Mouse (Mus musculus) telencephalon, adult 2 months (tissue): ENCODE data around the gene Agbl4.

Experiments used
- DNase-seq: peaks from one replicate; pipeline ENCODE4 v3.0.0-alpha.2; 2011; ENCODE audit warnings: low read depth, low spot score

Gene Agbl4

GRCm38 (mm10) chr4:111645831-111646166 lies 1248.3 kb downstream of the Agbl4 start:
- no peak for DNase-seq

DNA sequence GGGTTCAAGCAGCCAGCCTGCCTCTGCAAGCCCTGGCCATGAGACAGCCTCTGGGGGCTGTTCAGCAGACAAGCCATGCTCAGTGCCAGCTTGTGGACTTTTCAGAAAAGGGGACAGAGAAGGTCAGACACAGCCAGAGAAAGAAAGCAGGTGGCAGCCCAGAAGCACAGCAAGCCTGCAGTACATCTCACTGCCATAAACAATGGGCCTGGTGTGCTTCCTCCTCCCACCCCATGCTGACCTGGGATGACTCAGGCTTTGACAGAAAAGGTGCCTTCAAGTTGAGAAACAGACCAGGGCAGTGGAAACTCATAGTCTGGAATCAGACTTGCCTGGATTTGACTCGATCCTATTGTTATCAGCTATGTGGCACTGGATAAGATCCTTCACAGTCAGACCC lies 1256.0 kb downstream of the Agbl4 start:
- no peak for DNase-seq

DNA sequence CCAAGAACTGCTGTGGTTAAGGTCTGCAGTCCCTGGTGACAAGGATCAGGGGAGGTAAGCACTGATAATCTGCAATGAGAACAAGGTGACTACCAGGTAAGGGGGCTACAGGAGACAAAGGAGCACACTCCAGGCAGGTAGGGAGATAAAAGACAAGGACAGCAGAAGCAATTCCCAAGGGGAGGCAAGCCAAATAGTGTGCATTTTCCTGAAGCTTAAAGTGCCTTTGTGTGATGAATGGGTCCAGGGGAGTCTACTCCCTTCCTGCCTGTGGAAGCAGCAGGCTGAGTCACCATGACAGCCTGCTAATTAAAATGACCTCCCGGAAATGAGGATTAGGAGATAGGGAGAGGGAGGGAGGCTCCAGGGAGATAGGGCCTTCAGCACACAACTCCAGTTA lies 1266.3 kb downstream of the Agbl4 start:
- no peak for DNase-seq

DNA sequence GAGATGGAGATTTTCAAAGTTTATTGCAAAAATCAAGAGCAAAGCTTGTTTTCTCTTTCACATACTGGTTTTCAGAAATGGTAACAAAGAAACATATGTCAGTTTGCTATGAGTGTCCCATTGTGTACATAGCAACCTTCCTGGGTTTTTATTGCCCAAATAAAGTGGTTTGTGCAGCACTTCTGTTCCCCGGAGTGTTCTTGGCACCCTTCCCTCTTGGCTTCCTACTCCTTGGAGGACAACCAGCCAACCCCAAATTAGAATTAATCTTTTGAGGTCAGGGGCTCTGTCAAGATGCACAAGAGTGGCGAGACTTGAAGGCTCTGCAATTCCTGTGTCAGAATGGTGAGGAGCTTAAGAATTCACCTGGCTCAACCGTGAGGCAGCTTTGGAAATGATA lies 1266.7 kb downstream of the Agbl4 start:
- DNase-seq: no peak

- DNase-seq: no peak
Measured at GRCm38 (mm10) chr4:111666713-111667112, 1269.3 kb downstream of the Agbl4 start.

GRCm38 (mm10) chr4:111669369-111669768 lies 1271.9 kb downstream of the Agbl4 start:
- DNase-seq: no peak

GRCm38 (mm10) chr4:111670566-111671421 lies 1273.3 kb downstream of the Agbl4 start:
- DNase-seq: no peak

- DNase-seq: no peak
Measured at GRCm38 (mm10) chr4:111671440-111671839, 1274.0 kb downstream of the Agbl4 start.

GRCm38 (mm10) chr4:111673904-111674303 lies 1276.4 kb downstream of the Agbl4 start:
- DNase-seq: no peak

DNA sequence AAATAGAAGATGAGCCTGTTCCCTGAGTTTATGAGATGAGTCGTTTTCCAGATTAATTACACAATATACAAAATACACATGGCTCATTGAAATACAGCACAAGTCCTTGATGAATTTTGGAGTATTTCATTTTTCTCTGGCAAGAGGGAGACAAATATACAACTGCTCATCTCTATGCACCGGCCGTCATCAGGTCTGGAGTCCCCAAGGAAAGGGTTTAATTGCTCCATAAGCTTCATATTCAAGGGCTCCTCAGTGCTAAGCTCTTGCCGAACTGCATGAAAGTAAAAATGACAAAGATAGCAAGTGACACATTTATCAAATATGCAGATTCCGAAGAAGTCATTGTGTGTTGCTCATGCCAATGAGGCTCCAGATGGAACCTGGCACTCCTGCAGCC lies 1284.5 kb downstream of the Agbl4 start:
- no peak for DNase-seq

GRCm38 (mm10) chr4:111682793-111683192 lies 1285.3 kb downstream of the Agbl4 start:
- no peak for DNase-seq

- DNase-seq: no peak
Measured at GRCm38 (mm10) chr4:111683843-111684242, 1286.4 kb downstream of the Agbl4 start.

GRCm38 (mm10) chr4:111685951-111686350 lies 1288.5 kb downstream of the Agbl4 start:
- no peak for DNase-seq

DNA sequence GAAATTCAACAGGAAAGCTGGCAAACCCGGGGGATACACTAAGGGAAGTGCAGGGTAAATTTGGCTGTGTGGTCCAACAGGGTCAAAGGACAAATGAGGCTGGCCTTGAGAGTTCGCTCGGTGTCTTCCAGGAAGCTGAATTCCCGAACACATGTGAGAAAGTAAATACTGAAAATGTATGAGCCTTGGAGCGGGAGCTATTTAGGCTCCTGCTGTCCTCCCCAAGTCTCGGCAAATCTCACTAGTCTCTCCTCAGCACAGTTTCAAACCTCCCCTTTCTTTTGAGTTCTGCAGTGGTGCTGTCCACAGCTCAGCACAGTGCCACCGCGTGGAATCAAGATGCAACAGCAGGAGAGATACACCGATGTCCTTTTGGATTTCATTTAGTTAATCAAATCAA lies 1289.5 kb downstream of the Agbl4 start:
- no peak for DNase-seq

GRCm38 (mm10) chr4:111687613-111688012 lies 1290.2 kb downstream of the Agbl4 start:
- no peak for DNase-seq

DNA sequence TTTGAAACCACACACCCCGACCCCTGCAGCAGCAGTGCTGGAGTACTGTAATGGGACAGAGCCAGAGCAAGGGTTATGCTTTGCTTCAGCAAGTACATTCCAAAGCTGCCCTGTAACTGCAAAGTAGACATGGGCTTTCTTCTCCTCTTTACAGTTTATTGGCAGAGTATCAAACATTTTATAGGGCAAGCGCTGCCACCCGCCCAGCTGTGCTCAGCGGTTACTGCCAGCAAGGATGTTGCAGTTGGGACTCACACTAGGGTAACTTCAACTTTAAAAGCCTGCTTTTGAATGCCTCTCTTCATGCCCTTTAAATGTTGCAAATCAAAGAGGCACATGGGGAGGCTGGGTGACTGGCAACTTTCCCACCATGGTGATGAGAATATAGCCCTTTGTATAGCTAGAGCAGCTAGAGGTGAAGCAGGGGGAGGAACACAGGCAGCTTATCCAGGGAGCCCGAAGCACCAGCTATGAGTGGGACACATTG lies 1293.6 kb downstream of the Agbl4 start:
- no peak for DNase-seq

- no peak for DNase-seq
Measured at GRCm38 (mm10) chr4:111701381-111701780, 1303.9 kb downstream of the Agbl4 start.

- no peak for DNase-seq
Measured at GRCm38 (mm10) chr4:111704126-111704525, 1306.7 kb downstream of the Agbl4 start.

- DNase-seq: no peak
Measured at GRCm38 (mm10) chr4:111704975-111705374, 1307.5 kb downstream of the Agbl4 start.
